Mouse (Mus musculus) heart, embryonic 11.5 days (tissue): ENCODE results near the gene Pdgfd. TPM values are rescaled to one million over a fixed set of nuclear protein-coding genes. Genes with fewer than 3 reads are reported as not detected.

Experiments
- ATAC-seq: fragments of 200-750 bp; cut with Nextera tagmentation; replicated peaks from 2 replicates; pipeline ENCODE4 v1.8.0; 2017; ENCODE audit warnings: moderate library complexity; ENCODE audit not compliant: insufficient number of reproducible peaks, low FRiP score, low TSS enrichment
- H3K27ac ChIP-seq: fragments of 300-500 bp; sonication (generic); 2 replicates; pipeline ENCODE4 v1.5.1; 2014; ENCODE audit warnings: mild to moderate bottlenecking, low read depth, low read length
- H3K27me3 ChIP-seq: fragments of 300-500 bp; sonication (generic); 2 replicates; pipeline ENCODE4 v1.6.1; 2014; ENCODE audit warnings: mild to moderate bottlenecking, low read length, mixed read lengths; ENCODE audit not compliant: control insufficient read depth, insufficient read depth
- H3K36me3 ChIP-seq: fragments of 300-500 bp; sonication (generic); 2 replicates; pipeline ENCODE4 v1.6.1; 2014; ENCODE audit warnings: mild to moderate bottlenecking, low read length, moderate library complexity, mixed read lengths; ENCODE audit not compliant: control insufficient read depth, insufficient read depth
- H3K4me1 ChIP-seq: fragments of 300-500 bp; sonication (generic); 2 replicates; pipeline ENCODE4 v1.6.1; 2014; ENCODE audit warnings: low read length; ENCODE audit not compliant: control insufficient read depth, insufficient read depth
- H3K4me2 ChIP-seq: fragments of 300-500 bp; sonication (generic); 2 replicates; pipeline ENCODE4 v1.6.1; 2014; ENCODE audit warnings: mild to moderate bottlenecking, moderate library complexity
- H3K4me3 ChIP-seq: fragments of 300-500 bp; sonication (generic); 2 replicates; pipeline ENCODE4 v1.5.1; 2014; ENCODE audit warnings: low read depth, low read length
- H3K9ac ChIP-seq: fragments of 300-500 bp; sonication (generic); 2 replicates; pipeline ENCODE4 v1.6.1; 2014; ENCODE audit warnings: mild to moderate bottlenecking, low read depth, low read length, moderate library complexity
- H3K9me3 ChIP-seq: fragments of 300-500 bp; sonication (generic); replicated peaks from 2 replicates; pipeline ENCODE4 v1.6.1; 2016; ENCODE audit warnings: low read length; ENCODE audit not compliant: control insufficient read depth
- WGBS: fragments of 180-500 bp; shearing (Covaris S2); extraction: QIAGEN DNeasy Blood & Tissue Kit; methylation state at CpG from one replicate; pipeline ENCODE4 v1.1.7; 2014; ENCODE audit not compliant: insufficient replicate concordance; 5-methylcytosine and 5-hydroxymethylcytosine counted together
- polyA plus RNA-seq: library from polyadenylated mRNA; unstranded; fragments of >200 nt; fragmentation: Nextera tagmentation; extraction: Ambion mirVana; gene quantifications from 2 replicates; pipeline ENCODE4 v1.2.1, GENCODE M21; 2014

The Pdgfd gene
- polyA plus RNA-seq, 1 experiment from 2014 or later: 10.3 TPM

- no peaks in the 10 kb centered on the region for H3K9me3 ChIP-seq
- 63% methylated on average over 1 of the region's 1 CpGs for WGBS
These were observed 185.0 kb downstream of the Pdgfd start for GRCm38 (mm10) chr9:6353257-6353960.

GRCm38 (mm10) chr9:6360795-6361194, 192.4 kb downstream of the Pdgfd start:
- Histone ChIP-seq H3K27me3 (no peaks in the 10 kb centered on the region), H3K36me3 (no peaks in the 10 kb centered on the region), H3K9ac (no peak overlapping the region), H3K4me1 (no peaks in the 10 kb centered on the region), H3K4me3 (no peak overlapping the region), H3K27ac (no peak overlapping the region), H3K4me2 (no peak overlapping the region), H3K9me3 (no peaks in the 10 kb centered on the region)
- no peak for ATAC-seq
- 77% methylated on average over 2 of the region's 2 CpGs for WGBS

More at GRCm38 (mm10) chr9:6353257-6353960, 185.0 kb downstream of the Pdgfd start:
- Histone ChIP-seq H3K4me3 (no peak overlapping the region), H3K4me2 (no peak overlapping the region), H3K27ac (no peak overlapping the region), H3K9ac (no peak overlapping the region), H3K27me3 (no peaks in the 10 kb centered on the region), H3K4me1 (no peaks in the 10 kb centered on the region), H3K36me3 (no peaks in the 10 kb centered on the region)
- ATAC-seq: no peak

- Histone ChIP-seq H3K9me3 (no peaks in the 10 kb centered on the region), H3K36me3 (no peaks in the 10 kb centered on the region), H3K9ac (no peak overlapping the region), H3K4me3 (no peak overlapping the region), H3K27ac (no peak overlapping the region), H3K4me2 (no peak overlapping the region), H3K27me3 (no peaks in the 10 kb centered on the region), H3K4me1 (no peaks in the 10 kb centered on the region)
- no peak for ATAC-seq
- 89% methylated on average over 1 of the region's 1 CpGs for WGBS
These were observed 198.2 kb downstream of the Pdgfd start for GRCm38 (mm10) chr9:6366550-6366949.

GRCm38 (mm10) chr9:6401764-6402163, 233.4 kb downstream of the Pdgfd start:
- H3K9ac ChIP-seq: no peak overlapping the region
- WGBS: 46% methylated on average over 1 of the region's 1 CpGs
- H3K27me3 ChIP-seq: no peaks in the 10 kb centered on the region
- ATAC-seq: no peak
- no peak overlapping the region for H3K4me2 ChIP-seq
- no peak overlapping the region for H3K4me3 ChIP-seq
- no peaks in the 10 kb centered on the region for H3K9me3 ChIP-seq
- H3K4me1 ChIP-seq: no peaks in the 10 kb centered on the region
- no peaks in the 10 kb centered on the region for H3K36me3 ChIP-seq
- no peak overlapping the region for H3K27ac ChIP-seq

- Histone ChIP-seq H3K9me3 (no peaks in the 10 kb centered on the region), H3K36me3 (no peaks in the 10 kb centered on the region), H3K4me2 (no peak overlapping the region), H3K27ac (no peak overlapping the region), H3K9ac (no peak overlapping the region), H3K27me3 (no peaks in the 10 kb centered on the region), H3K4me3 (no peak overlapping the region), H3K4me1 (no peaks in the 10 kb centered on the region)
- WGBS: 37% methylated on average over 3 of the region's 3 CpGs
- no peak for ATAC-seq
These were observed 238.2 kb downstream of the Pdgfd start for GRCm38 (mm10) chr9:6406535-6406934.

GRCm38 (mm10) chr9:6407972-6408371, 239.6 kb downstream of the Pdgfd start:
- ATAC-seq: no peak

GRCm38 (mm10) chr9:6424606-6425005, 256.2 kb downstream of the Pdgfd start:
- Histone ChIP-seq H3K36me3 (no peaks in the 10 kb centered on the region), H3K4me2 (no peak overlapping the region), H3K4me1 (no peaks in the 10 kb centered on the region), H3K9ac (no peak overlapping the region), H3K4me3 (no peak overlapping the region), H3K9me3 (no peaks in the 10 kb centered on the region), H3K27ac (no peak overlapping the region), H3K27me3 (no peaks in the 10 kb centered on the region)
- ATAC-seq: no peak

More at GRCm38 (mm10) chr9:6407972-6408371, 239.6 kb downstream of the Pdgfd start:
- Histone ChIP-seq H3K4me3 (no peak overlapping the region), H3K4me1 (no peaks in the 10 kb centered on the region), H3K27ac (no peak overlapping the region), H3K36me3 (no peaks in the 10 kb centered on the region), H3K9ac (no peak overlapping the region), H3K9me3 (no peaks in the 10 kb centered on the region), H3K27me3 (no peaks in the 10 kb centered on the region), H3K4me2 (no peak overlapping the region)
- WGBS: 44% methylated on average over 4 of the region's 4 CpGs

Other genes with a start within 250 kb of the Pdgfd start
- 0.07 and 0.11 TPM in 2 replicates for gene Ddi1, start 101.3 kb downstream of the Pdgfd start, polyA plus RNA-seq